Mouse (Mus musculus): ENCODE measurements around the gene Uri1. TPM values are rescaled to one million over a fixed set of nuclear protein-coding genes. Genes with fewer than 3 reads are reported as not detected.

Uri1 gene
- polyA plus RNA-seq, 1 experiment from 2014 or later: 31.5 TPM

DNA sequence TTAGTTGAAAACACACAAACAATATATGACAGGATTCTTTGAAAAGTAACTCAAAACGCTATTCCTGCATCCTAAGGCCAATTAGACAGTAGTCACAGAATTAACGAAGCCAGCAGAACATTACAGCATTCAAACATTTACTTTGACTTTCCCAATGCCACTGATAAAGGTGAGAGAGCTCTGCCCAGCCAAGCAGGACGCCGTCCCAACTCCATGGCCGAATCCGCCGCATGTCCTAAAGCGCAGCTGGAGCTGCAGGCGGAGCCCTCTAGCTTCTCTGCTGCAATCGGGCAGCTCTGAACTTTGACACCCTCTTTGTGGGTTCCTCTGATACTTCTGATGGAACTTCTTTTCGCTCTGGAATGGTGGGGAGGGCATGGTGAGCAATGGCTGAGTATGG lies 62.1 kb downstream of the Uri1 start:
- Histone ChIP-seq H3K4me3 (ENCODE audit: low read length) (no peak overlapping the region), H3K27me3 (replicated peaks; ENCODE audit: control insufficient read depth, insufficient read depth, low read length) (no peaks in the 10 kb centered on the region), H3K36me3 (ENCODE audit: control insufficient read depth, insufficient read depth, low read length) (peaks cover 20% of the 10 kb centered on the region), H3K4me1 (ENCODE audit: control insufficient read depth, insufficient read depth, low read depth, low read length) (no peaks in the 10 kb centered on the region), H3K27ac (ENCODE audit: low read depth, low read length) (no peak overlapping the region), H3K9me3 (ENCODE audit: control insufficient read depth, low read length) (no peaks in the 10 kb centered on the region), H3K9ac (ENCODE audit: low read depth, low read length) (no peak overlapping the region), H3K4me2 (ENCODE audit: low read length) (no peak overlapping the region)
- ATAC-seq: no peak
- 92% methylated on average over 11 of the region's 11 CpGs for WGBS

DNA sequence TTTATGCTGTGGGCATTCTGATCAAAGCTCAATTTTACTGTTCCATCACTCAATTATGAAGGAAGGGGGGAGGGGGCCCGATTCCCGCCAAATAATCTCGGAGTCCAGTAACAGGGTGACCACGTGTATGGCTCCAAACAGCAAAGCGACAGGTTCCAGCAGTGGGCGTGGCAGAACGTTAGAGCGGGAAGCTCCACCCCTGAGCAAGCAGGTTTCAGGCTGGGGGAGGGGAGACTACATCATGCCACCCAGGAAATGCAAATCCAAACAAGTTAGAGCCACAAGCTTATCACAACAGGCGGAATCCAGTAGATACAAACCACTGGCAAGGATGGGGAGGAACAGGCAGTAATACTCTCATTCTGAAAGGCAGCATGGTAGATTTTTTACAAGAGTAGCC lies 71.5 kb downstream of the Uri1 start:
- H3K9ac ChIP-seq (ENCODE audit: low read depth, low read length): no peak overlapping the region

DNA sequence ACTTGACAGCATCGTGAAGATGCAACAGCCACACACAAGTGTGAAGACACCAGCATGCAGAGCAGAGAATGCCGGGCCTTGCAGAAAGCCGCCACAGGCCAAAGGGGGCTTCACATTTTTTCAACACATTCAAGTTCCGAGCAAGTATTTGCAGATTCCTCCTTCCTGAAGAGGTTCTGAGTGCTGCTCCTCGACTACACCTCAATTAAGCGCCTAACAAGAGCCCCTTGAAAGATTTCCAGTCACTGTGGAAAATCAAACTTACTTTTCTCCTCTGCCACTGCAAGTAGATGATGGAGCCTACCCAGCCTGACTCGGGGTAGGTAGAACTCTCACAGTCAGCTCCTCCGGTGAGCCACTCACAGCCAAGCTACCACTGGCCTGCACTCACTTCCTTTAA lies 86.9 kb downstream of the Uri1 start:
- Histone ChIP-seq H3K4me1 (ENCODE audit: control insufficient read depth, insufficient read depth, low read depth, low read length) (peaks cover 21% of the 10 kb centered on the region), H3K27ac (ENCODE audit: low read depth, low read length) (no peak overlapping the region), H3K4me3 (ENCODE audit: low read length) (no peak overlapping the region), H3K9me3 (ENCODE audit: control insufficient read depth, low read length) (no peaks in the 10 kb centered on the region), H3K9ac (ENCODE audit: low read depth, low read length) (no peak overlapping the region), H3K4me2 (ENCODE audit: low read length) (no peak overlapping the region), H3K27me3 (replicated peaks; ENCODE audit: control insufficient read depth, insufficient read depth, low read length) (no peaks in the 10 kb centered on the region), H3K36me3 (ENCODE audit: control insufficient read depth, insufficient read depth, low read length) (no peaks in the 10 kb centered on the region)
- ATAC-seq: no peak
- 87% methylated on average over 8 of the region's 8 CpGs for WGBS

More for the DNA sequence above, 71.5 kb downstream of the Uri1 start:
- WGBS: 82% methylated on average over 9 of the region's 9 CpGs
- no peak overlapping the region for H3K4me3 ChIP-seq (ENCODE audit: low read length)
- H3K27me3 ChIP-seq (replicated peaks; ENCODE audit: control insufficient read depth, insufficient read depth, low read length): no peaks in the 10 kb centered on the region
- H3K4me1 ChIP-seq (ENCODE audit: control insufficient read depth, insufficient read depth, low read depth, low read length): no peaks in the 10 kb centered on the region
- ATAC-seq: no peak
- no peaks in the 10 kb centered on the region for H3K9me3 ChIP-seq (ENCODE audit: control insufficient read depth, low read length)
- H3K4me2 ChIP-seq (ENCODE audit: low read length): no peak overlapping the region
- no peak overlapping the region for H3K27ac ChIP-seq (ENCODE audit: low read depth, low read length)
- H3K36me3 ChIP-seq (ENCODE audit: control insufficient read depth, insufficient read depth, low read length): no peaks in the 10 kb centered on the region; the same call in 1 of the 2 replicates

DNA sequence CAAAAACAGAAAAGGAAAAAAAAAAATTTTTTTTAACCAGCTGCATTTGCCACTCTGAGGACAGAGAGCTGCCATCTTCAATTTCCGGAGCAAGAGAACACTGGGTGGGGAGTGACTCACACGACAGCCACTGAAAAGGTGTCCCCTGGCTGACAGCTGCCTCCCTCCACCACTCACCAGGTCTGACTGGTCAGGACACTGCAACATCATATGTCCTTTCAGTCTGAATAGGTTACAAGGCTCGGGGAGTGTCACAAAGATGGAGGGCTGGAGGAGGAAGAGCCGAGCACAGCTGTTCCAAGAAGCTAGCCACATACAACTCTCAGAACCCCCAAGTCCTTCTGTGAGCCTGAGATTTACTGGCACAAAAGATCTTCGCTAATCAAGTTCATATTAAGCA lies 87.6 kb downstream of the Uri1 start:
- WGBS: 45% methylated on average over 5 of the region's 5 CpGs
- no peak overlapping the region for H3K27ac ChIP-seq (ENCODE audit: low read depth, low read length)
- H3K4me3 ChIP-seq (ENCODE audit: low read length): no peak overlapping the region
- no peak overlapping the region for H3K4me2 ChIP-seq (ENCODE audit: low read length)
- ATAC-seq: no peak
- no peak overlapping the region for H3K9ac ChIP-seq (ENCODE audit: low read depth, low read length)
- H3K4me1 ChIP-seq (ENCODE audit: control insufficient read depth, insufficient read depth, low read depth, low read length): peaks cover 21% of the 10 kb centered on the region
- H3K9me3 ChIP-seq (ENCODE audit: control insufficient read depth, low read length): no peaks in the 10 kb centered on the region
- H3K36me3 ChIP-seq (ENCODE audit: control insufficient read depth, insufficient read depth, low read length): no peaks in the 10 kb centered on the region
- H3K27me3 ChIP-seq (replicated peaks; ENCODE audit: control insufficient read depth, insufficient read depth, low read length): no peaks in the 10 kb centered on the region

DNA sequence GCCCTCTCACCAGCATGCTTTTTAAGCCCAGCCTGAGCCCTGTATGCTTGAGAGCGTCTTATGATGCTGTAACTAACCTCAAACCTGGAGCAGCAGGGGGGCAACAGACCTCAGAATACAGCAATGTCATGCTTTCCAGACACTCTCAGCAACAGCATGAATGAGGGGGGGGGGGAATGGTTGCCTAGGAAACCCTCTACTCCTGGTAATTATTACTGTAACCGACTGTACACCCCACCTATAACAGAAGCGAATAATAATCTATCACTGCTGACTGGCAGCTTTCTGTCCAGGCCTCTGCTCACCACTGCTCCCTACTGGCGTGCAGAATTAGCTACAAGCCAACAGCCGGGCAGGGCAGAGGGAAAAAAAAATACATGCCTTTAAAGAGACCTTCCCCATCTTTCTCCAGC lies 88.6 kb downstream of the Uri1 start:
- Histone ChIP-seq H3K4me3 (ENCODE audit: low read length) (no peak overlapping the region), H3K27ac (ENCODE audit: low read depth, low read length) (no peak overlapping the region; the same call in 1 of the 2 replicates), H3K36me3 (ENCODE audit: control insufficient read depth, insufficient read depth, low read length) (no peaks in the 10 kb centered on the region), H3K9ac (ENCODE audit: low read depth, low read length) (no peak overlapping the region), H3K9me3 (ENCODE audit: control insufficient read depth, low read length) (no peaks in the 10 kb centered on the region), H3K4me1 (ENCODE audit: control insufficient read depth, insufficient read depth, low read depth, low read length) (peaks cover 21% of the 10 kb centered on the region), H3K4me2 (ENCODE audit: low read length) (no peak overlapping the region), H3K27me3 (replicated peaks; ENCODE audit: control insufficient read depth, insufficient read depth, low read length) (no peaks in the 10 kb centered on the region)
- 5% methylated on average over 5 of the region's 5 CpGs for WGBS
- peak; percentile 58; the same call in 1 of the 2 replicates for ATAC-seq

DNA sequence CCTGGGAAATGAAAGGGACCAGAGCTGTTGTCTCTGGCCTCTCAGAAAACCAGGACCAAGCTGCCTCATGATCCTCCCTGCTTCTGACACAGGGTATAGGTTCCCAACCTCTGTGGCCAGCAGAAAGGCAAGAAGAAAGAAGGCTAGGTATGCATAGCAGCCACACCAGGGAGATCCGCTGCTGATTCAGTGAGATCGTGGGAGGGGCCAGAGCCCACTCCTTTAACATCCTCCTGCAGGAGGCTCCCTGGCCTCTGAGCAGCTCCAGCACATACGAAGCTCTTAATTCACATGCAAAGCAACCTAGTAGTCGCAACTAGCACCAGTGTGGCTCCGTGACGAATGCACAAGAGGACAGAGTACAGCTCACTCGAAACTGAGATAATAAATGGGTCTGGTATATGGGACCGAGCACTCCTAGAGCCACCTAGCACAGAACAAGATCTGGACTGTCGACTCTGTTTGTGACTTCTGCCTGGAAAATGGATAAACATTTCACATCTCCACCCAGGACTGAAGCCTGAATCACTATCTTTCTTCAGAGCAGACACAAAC lies 89.5 kb downstream of the Uri1 start:
- Histone ChIP-seq H3K4me1 (ENCODE audit: control insufficient read depth, insufficient read depth, low read depth, low read length) (peaks cover 21% of the 10 kb centered on the region), H3K9ac (ENCODE audit: low read depth, low read length) (0 out of 2 replicates have a peak overlapping the region, but pooled peaks have one; percentile 14), H3K36me3 (ENCODE audit: control insufficient read depth, insufficient read depth, low read length) (no peaks in the 10 kb centered on the region), H3K4me3 (ENCODE audit: low read length) (no peak overlapping the region), H3K27ac (ENCODE audit: low read depth, low read length) (no peak overlapping the region), H3K9me3 (ENCODE audit: control insufficient read depth, low read length) (no peaks in the 10 kb centered on the region), H3K4me2 (ENCODE audit: low read length) (no peak overlapping the region), H3K27me3 (replicated peaks; ENCODE audit: control insufficient read depth, insufficient read depth, low read length) (no peaks in the 10 kb centered on the region)
- 24% methylated on average over 9 of the region's 9 CpGs for WGBS
- ATAC-seq: peak; percentile 44; the same call in 1 of the 2 replicates

DNA sequence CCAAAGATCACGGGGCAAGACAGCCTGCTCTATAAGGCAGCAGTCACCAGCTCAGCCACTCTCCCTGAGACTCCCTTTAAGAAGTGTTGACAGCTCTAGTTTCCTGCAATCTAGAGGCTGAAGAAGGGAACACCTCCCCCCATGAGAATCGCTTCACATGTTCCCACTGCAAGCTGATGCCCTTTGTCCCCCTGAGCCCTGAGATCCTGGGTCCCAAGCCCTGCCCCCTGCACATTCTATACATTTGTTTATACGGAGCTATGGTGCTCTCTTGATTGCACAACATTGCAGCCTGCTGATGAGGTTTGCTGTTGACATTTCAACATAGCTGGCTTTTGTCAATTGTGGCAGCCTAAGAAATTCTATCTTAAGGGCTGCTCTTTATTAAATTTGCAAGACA lies 91.7 kb downstream of the Uri1 start:
- Histone ChIP-seq H3K4me3 (ENCODE audit: low read length) (no peak overlapping the region), H3K27ac (ENCODE audit: low read depth, low read length) (no peak overlapping the region), H3K9me3 (ENCODE audit: control insufficient read depth, low read length) (no peaks in the 10 kb centered on the region), H3K4me2 (ENCODE audit: low read length) (no peak overlapping the region), H3K36me3 (ENCODE audit: control insufficient read depth, insufficient read depth, low read length) (no peaks in the 10 kb centered on the region), H3K27me3 (replicated peaks; ENCODE audit: control insufficient read depth, insufficient read depth, low read length) (no peaks in the 10 kb centered on the region), H3K9ac (ENCODE audit: low read depth, low read length) (no peak overlapping the region), H3K4me1 (ENCODE audit: control insufficient read depth, insufficient read depth, low read depth, low read length) (peaks cover 21% of the 10 kb centered on the region)
- ATAC-seq: no peak
- 16% methylated on average over 3 of the region's 3 CpGs for WGBS

DNA sequence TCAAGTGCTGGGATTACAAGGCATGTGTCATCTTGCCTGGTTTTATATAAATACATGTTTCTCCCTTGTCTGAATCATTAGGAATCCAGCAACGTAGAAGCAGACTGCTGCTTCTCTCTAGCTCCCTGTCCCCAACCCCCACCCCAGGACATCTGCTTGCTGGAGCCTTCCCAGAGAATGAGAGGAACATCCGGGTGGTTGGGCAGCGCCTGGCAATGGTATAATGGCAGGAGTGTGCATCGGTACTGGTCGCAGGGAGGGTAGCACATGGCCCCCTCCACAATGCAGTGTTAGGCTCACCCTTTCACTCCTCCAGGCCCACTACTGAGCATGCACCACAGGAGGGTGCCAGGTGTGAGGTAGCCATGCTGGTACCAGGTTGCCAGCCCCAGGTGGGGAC lies 93.6 kb downstream of the Uri1 start:
- Histone ChIP-seq H3K9ac (ENCODE audit: low read depth, low read length) (no peak overlapping the region), H3K27ac (ENCODE audit: low read depth, low read length) (no peak overlapping the region), H3K36me3 (ENCODE audit: control insufficient read depth, insufficient read depth, low read length) (no peaks in the 10 kb centered on the region), H3K4me2 (ENCODE audit: low read length) (no peak overlapping the region), H3K4me3 (ENCODE audit: low read length) (no peak overlapping the region), H3K4me1 (ENCODE audit: control insufficient read depth, insufficient read depth, low read depth, low read length) (peaks cover 17% of the 10 kb centered on the region), H3K9me3 (ENCODE audit: control insufficient read depth, low read length) (no peaks in the 10 kb centered on the region), H3K27me3 (replicated peaks; ENCODE audit: control insufficient read depth, insufficient read depth, low read length) (no peaks in the 10 kb centered on the region)
- WGBS: 37% methylated on average over 5 of the region's 5 CpGs
- ATAC-seq: no peak

DNA sequence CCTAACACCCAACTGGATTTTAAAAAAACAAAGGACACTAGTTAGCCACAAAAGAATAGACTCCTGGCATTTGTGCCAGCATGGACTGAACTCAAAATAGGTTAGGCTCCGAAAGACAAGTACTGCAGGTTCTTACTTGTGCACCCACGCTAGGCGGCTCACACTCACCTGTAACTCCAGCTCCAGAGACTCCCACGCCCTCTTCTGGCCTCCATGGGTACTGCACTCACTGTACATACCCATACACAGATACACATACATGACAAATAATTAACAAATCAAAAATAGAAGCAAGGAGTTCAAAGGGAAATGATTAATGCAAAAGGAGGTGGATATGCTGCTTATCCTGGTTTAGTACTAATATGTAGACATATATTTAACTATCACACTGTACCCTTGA lies 100.4 kb downstream of the Uri1 start:
- 72% methylated on average over 4 of the region's 4 CpGs for WGBS
- Histone ChIP-seq H3K9me3 (ENCODE audit: control insufficient read depth, low read length) (no peaks in the 10 kb centered on the region), H3K36me3 (ENCODE audit: control insufficient read depth, insufficient read depth, low read length) (no peaks in the 10 kb centered on the region), H3K4me3 (ENCODE audit: low read length) (no peak overlapping the region), H3K4me2 (ENCODE audit: low read length) (no peak overlapping the region), H3K27me3 (replicated peaks; ENCODE audit: control insufficient read depth, insufficient read depth, low read length) (no peaks in the 10 kb centered on the region), H3K9ac (ENCODE audit: low read depth, low read length) (no peak overlapping the region), H3K4me1 (ENCODE audit: control insufficient read depth, insufficient read depth, low read depth, low read length) (peaks cover 9% of the 10 kb centered on the region; the same call in 1 of the 2 replicates), H3K27ac (ENCODE audit: low read depth, low read length) (no peak overlapping the region)
- no peak for ATAC-seq

Measured in hindbrain, embryonic 16.5 days (tissue).